Mouse (Mus musculus): ENCODE measurements at regions not wholly inside any gene's neighbourhood (a gene's known extent, or its start where the extent isn't known, plus 50 kb on each side); places are given as distances from the start of the nearest gene placed in this dataset.

- DNase-seq, result no peak
Observed at GRCm38 (mm10) chr9:50005757-50006576, 207.2 kb upstream of the Ncam1 start.

DNA sequence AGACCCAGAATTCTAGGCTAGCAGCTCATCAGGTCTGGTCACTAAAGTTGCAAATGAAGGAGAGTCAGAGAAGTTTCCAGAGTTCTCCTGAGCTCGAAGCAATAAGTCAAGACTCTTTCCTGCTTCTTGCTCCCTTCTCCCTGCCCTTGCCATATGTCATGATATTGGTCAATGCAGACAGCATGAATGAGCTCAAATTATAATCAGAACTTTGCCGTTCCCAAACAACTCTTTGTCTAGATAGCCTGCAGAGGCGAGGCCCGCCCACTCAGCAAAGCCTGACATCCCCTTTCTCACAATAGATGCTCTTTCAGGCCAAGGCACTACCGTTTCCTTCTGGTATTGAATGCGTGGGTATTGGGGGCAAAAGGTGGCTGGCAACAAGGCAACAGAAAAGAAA is 204.0 kb upstream of the Ncam1 start:
- DNase-seq, result no peak

- peak in 1 of 2 experiments; percentile 34 for DNase-seq
Observed at GRCm38 (mm10) chr9:50000497-50001404, 202.0 kb upstream of the Ncam1 start.

- no peak for DNase-seq
Observed at GRCm38 (mm10) chr9:49999970-50000369, 201.2 kb upstream of the Ncam1 start.

GRCm38 (mm10) chr9:49998101-49998500 is 199.4 kb upstream of the Ncam1 start:
- no peak for DNase-seq

- peak; percentile 83 to 91 for DNase-seq
Observed at GRCm38 (mm10) chr9:49989464-49990271, 190.9 kb upstream of the Ncam1 start.

GRCm38 (mm10) chr9:49988064-49988463 is 189.3 kb upstream of the Ncam1 start:
- no peak for DNase-seq

DNA sequence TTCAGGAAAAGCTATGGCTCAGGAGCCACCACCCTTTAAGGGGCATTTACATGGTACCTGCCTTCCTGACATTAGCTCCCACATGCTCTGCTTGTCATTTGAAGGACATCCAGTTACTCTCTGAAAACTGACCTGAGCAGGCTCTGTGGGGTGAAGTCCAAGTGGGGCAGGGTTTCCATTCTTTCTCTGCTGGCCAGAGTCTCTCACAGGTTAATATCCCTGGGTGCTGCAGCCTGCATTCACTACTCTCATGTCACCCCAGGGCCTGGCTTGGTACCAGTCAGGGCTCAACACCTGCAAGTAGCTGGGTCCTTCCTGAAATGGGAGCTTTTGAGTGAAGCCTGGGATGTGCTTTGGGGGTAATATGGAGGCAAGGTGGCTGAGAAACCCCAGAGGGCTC is 188.8 kb upstream of the Ncam1 start:
- DNase-seq, result no peak

DNA sequence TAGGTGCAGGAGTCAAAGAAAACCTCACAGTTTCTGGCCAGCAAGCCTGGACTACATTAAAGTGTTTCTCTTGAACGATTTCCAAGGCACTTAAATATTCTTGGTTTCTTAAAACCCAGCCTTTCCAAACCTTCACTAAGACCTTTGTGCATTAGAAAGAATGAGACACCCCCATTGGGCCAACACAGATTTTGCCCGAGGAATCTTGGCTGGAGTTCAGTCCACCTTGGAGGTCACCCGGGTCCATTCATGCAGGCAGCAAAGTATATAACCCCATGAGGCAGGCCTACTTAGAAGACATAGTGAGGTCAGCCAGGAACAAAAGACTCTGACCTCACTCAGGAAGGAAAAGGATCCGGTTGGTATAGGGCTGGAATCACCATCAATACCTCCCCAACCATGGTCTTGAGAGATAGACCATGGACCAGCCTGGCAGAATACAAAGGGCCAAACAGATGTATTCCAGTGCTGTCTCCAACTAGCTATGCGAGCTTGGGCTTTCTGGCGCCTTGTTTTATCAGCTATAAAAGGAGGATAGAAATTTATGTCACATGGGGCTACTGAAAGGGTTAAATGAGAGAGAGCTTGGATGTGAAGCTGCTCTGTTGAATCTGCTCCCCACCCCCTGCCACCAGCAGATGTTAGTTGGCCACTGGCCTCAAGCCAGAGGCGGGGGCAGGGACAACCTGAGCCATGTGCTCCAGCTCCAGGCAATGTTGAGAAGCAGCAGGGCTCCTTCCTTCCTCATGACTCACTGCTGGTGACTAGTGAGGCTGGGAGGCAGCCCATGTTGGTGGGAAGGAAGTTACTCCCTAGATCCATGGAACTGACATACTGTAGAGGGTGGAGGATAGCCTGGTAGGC is 181.9 kb upstream of the Ncam1 start:
- peak; percentile 21 to 59 for DNase-seq

DNA sequence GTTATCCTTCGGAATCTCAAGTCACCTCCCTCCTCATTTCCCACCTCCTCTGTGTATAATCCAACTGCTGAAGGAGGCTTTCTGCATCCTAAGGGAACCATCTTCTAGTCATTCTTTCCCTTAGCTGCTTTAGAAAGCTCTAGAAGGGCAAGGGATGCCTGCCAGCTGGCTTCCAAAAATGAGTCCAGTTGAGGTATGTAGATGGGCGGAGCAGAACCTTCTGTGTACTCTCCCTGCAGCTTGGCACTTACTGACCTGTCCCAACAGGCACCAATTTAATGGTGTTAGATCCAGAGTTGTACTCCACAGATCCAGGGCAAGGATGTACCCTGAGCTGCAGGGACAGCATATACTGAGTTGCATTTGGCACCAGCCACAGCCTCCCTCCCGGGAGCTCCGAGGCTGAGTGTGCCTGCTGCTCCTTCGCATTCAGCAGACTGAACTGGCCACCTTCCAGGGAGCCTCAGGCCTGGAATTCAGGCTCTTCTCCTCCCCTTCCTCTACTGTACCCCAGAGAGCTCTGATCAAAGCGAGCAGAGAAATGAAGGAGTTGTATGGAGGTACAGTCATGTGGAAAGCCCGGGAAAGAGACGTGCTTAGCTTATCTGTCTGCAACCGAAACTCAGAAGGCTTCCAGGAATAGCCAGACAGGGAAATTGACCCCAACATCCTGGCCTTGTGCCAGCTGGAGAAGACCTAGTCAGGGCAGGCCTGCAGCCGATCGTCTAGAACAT is 177.4 kb upstream of the Ncam1 start:
- peak; percentile 52 to 73 for DNase-seq

GRCm38 (mm10) chr9:49973974-49974495 is 175.3 kb upstream of the Ncam1 start:
- peak; percentile 29 to 66 for DNase-seq

- no peak for DNase-seq
Observed at GRCm38 (mm10) chr9:49969429-49969828, 170.7 kb upstream of the Ncam1 start.

- no peak for DNase-seq
Observed at GRCm38 (mm10) chr9:49964666-49965065, 165.9 kb upstream of the Ncam1 start.

GRCm38 (mm10) chr9:49962561-49963071 is 163.9 kb upstream of the Ncam1 start:
- no peak for DNase-seq

DNA sequence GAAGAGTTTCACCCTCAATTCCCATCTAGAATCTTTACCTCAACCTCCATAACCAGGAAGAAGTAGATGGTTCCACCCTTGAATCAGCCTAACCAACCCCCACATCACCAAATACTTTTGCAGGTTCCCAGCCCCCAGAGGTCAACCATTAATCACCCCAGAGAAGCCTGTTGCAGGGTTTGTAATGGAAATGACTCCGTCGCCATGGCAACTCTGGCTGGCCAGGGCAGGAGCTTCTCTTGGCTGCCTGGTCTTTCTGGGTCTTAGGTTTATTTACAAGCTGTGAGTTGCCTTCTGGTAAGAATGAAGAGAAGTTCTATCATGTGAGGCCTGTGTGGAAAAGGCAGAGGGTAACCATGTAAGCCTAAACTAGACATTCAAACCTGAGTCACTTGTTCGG is 163.2 kb upstream of the Ncam1 start:
- no peak for DNase-seq

GRCm38 (mm10) chr9:49961329-49961728 is 162.6 kb upstream of the Ncam1 start:
- no peak for DNase-seq

DNA sequence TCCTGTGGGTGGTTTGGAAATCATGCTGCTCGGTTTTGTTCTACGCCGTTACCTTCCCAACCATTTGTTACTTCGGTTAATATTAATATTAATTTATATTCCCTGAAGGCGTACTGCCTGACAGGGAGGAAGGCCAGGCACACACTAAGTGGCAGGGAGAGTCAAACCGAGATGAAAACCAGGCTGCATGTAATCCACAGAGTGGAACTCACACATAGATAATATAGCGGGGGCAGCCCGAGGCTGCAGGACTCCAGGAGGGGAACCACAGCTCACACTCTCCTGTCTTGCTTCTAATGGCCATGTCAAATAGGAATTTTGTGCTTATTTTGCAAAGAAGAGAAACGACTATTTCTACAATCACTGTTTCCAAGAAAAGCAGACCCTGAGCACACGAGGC is 161.3 kb upstream of the Ncam1 start:
- DNase-seq, result no peak

GRCm38 (mm10) chr9:49958890-49959289 is 160.2 kb upstream of the Ncam1 start:
- DNase-seq, result no peak

DNA sequence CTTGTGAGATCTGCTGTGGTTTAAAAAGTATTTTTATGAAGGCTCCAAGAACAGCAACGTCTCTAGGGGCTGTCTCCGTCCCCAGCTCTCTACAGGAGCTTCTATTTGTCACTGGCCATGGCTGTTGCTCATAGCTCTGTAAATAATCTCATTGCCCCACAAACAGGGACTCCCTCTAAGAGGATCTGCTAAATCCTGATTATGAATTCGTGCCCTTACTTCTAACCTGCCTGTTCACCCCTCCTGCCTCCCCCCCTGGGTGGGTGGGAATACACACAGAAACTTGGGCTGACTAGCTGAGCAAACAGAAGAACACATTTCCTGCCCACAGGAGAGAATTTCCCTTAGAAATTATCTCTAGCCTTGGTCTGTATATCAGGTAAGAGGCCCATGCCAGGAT is 155.9 kb upstream of the Ncam1 start:
- DNase-seq, result no peak

DNA sequence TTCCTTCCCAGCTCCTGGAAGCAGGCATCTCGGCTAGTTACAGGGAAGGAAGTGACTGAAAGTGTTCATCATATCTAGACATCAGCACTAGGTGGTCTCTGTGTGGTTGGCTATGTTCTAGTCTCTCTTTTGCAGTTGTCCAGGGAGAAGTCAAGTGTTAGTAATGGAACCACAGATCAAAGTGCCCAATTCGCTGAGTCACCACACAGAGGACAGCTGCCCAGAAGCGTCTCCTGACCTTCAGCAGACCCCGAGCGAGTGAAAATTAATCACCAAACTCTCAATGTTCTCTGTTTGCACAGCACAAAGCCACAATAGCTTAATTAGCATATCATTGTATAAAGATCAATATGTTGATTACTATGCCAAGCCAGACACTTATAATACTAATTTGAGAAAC is 151.6 kb upstream of the Ncam1 start:
- no peak for DNase-seq

- no peak for DNase-seq
Observed at GRCm38 (mm10) chr9:49948546-49948945, 149.8 kb upstream of the Ncam1 start.
